Mouse (Mus musculus): Measurements from ENCODE around the gene Donson. TPM values are rescaled to one million over a fixed set of nuclear protein-coding genes. Genes with fewer than 3 reads are reported as not detected.
A peak's percentile ranks its signal among the peaks of the same experiment; 100 is the strongest.
"Not testable (repeated sequence)": the region's sequence is repeated elsewhere in the genome, so short reads cannot be mapped to it uniquely, and the experiment has no call there.

Gene Donson
- polyA plus RNA-seq, 1 experiment from 2014 or later, result 16.9 TPM

GRCm38 (mm10) chr16:91649246-91649645 lies 39.3 kb downstream of the Donson start:
- peak overlapping the region; percentile 58 for H3K4me2 ChIP-seq (ENCODE audit: low read depth, low read length)
- WGBS, result 43% methylated on average over 3 of the region's 3 CpGs
- no peak overlapping the region for H3K27ac ChIP-seq (ENCODE audit: low read length)
- ATAC-seq (ENCODE audit: insufficient read depth, low FRiP score), result no peak
- peaks cover 11% of the 10 kb centered on the region for H3K36me3 ChIP-seq (ENCODE audit: control insufficient read depth, insufficient read depth, low read length)
- H3K4me1 ChIP-seq (ENCODE audit: control insufficient read depth, insufficient read depth, low read length), result peaks cover 7% of the 10 kb centered on the region
- H3K27me3 ChIP-seq (ENCODE audit: control insufficient read depth, insufficient read depth, low read length), result no peaks in the 10 kb centered on the region
- H3K9ac ChIP-seq (ENCODE audit: low read length), result 0 out of 2 replicates have a peak overlapping the region, but pooled peaks have one; percentile 8
- H3K4me3 ChIP-seq (replicated peaks; ENCODE audit: low read length), result peak overlapping the region; percentile 79
- H3K9me3 ChIP-seq (replicated peaks; ENCODE audit: control insufficient read depth, low read length), result no peaks in the 10 kb centered on the region

- WGBS, result 1% methylated on average over 25 of the region's 25 CpGs
- Histone ChIP-seq H3K9me3 (replicated peaks; ENCODE audit: control insufficient read depth, low read length) (no peaks in the 10 kb centered on the region), H3K27me3 (ENCODE audit: control insufficient read depth, insufficient read depth, low read length) (no peaks in the 10 kb centered on the region), H3K4me2 (ENCODE audit: low read depth, low read length) (peak overlapping the region; percentile 58), H3K27ac (ENCODE audit: low read length) (peak overlapping the region; percentile 100), H3K36me3 (ENCODE audit: control insufficient read depth, insufficient read depth, low read length) (peaks cover 11% of the 10 kb centered on the region), H3K4me3 (replicated peaks; ENCODE audit: low read length) (peak overlapping the region; percentile 79), H3K9ac (ENCODE audit: low read length) (peak overlapping the region; percentile 94), H3K4me1 (ENCODE audit: control insufficient read depth, insufficient read depth, low read length) (peaks cover 7% of the 10 kb centered on the region)
- peak; percentile 40 for ATAC-seq (ENCODE audit: insufficient read depth, low FRiP score)
These were observed 40.4 kb downstream of the Donson start for GRCm38 (mm10) chr16:91648220-91648550.

DNA sequence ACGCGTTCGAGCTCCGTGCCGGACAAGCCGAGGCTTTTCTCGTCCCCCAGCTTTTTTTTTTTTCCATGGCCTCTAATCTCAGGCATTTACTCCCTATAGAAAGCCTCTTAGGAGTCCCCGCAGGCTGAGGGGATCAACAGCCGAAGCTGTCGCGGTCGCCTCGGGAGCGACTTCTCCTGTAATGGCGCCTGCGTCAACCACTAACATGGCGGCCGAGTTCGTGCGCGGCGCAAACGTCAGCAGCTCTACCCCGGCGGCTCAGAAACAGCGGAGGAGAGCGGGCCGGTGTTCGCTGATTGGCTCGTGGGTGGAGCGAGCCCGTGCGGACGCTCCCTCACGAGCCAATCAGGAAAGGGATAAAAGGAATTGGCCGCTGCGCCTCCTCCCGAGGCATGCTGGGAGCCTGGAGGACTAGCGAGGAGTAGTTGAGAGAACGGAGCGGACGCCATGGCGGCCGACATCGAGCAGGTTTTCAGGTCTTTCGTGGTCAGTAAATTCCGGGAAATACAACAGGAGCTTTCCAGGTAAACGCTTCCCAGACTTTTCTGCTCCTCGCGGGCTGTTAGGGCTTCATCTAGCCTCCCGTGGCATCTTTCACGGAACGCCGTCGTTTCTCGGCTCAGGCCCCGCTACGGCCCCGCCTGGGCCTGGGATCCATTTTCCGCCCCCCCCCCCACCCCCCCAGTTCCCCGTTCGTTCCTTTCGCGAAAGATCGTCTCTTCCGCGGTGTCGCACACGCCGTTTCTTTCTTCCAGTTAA lies 40.9 kb downstream of the Donson start, which contains the start of gene Son:
Son (plus strand) TSS at position 46 of the 759 bp plus-strand sequence.
- no peaks in the 10 kb centered on the region for H3K27me3 ChIP-seq (ENCODE audit: control insufficient read depth, insufficient read depth, low read length)
- H3K9me3 ChIP-seq (replicated peaks; ENCODE audit: control insufficient read depth, low read length), result no peaks in the 10 kb centered on the region
- peak within 1 kb of the TSS; percentile 79 for H3K4me3 ChIP-seq (replicated peaks; ENCODE audit: low read length)
- WGBS, result under 1% methylated on average over 69 of the region's 70 CpGs
- peaks cover 7% of the 10 kb centered on the region for H3K4me1 ChIP-seq (ENCODE audit: control insufficient read depth, insufficient read depth, low read length)
- peak; percentile 96 for ATAC-seq (ENCODE audit: insufficient read depth, low FRiP score)
- H3K9ac ChIP-seq (ENCODE audit: low read length), result peak within 1 kb of the TSS; percentile 94
- peak within 1 kb of the TSS; percentile 100 for H3K27ac ChIP-seq (ENCODE audit: low read length)
- H3K36me3 ChIP-seq (ENCODE audit: control insufficient read depth, insufficient read depth, low read length), result peaks cover 11% of the 10 kb centered on the region
- peak within 1 kb of the TSS; percentile 99 for H3K4me2 ChIP-seq (ENCODE audit: low read depth, low read length)

- Histone ChIP-seq H3K27me3 (ENCODE audit: control insufficient read depth, insufficient read depth, low read length) (no peaks in the 10 kb centered on the region), H3K4me2 (ENCODE audit: low read depth, low read length) (peak within 1 kb of the TSS; percentile 99), H3K36me3 (ENCODE audit: control insufficient read depth, insufficient read depth, low read length) (peaks cover 3% of the 10 kb centered on the region; the same call in 1 of the 2 replicates), H3K4me3 (replicated peaks; ENCODE audit: low read length) (peak within 1 kb of the TSS; percentile 79), H3K9ac (ENCODE audit: low read length) (peak within 1 kb of the TSS; percentile 94), H3K9me3 (replicated peaks; ENCODE audit: control insufficient read depth, low read length) (no peaks in the 10 kb centered on the region), H3K27ac (ENCODE audit: low read length) (peak within 1 kb of the TSS; percentile 100), H3K4me1 (ENCODE audit: control insufficient read depth, insufficient read depth, low read length) (peaks cover 4% of the 10 kb centered on the region)
- under 1% methylated on average over 59 of the region's 59 CpGs for WGBS
- peak; percentile 91 for ATAC-seq (ENCODE audit: insufficient read depth, low FRiP score)
These were observed 41.7 kb downstream of the Donson start, which contains the start of gene Gart for GRCm38 (mm10) chr16:91646681-91647419. Gene Gart (minus strand): TSS chr16:91646952.

- Histone ChIP-seq H3K27me3 (ENCODE audit: control insufficient read depth, insufficient read depth, low read length) (no peaks in the 10 kb centered on the region), H3K4me1 (ENCODE audit: control insufficient read depth, insufficient read depth, low read length) (peaks cover 4% of the 10 kb centered on the region), H3K9ac (ENCODE audit: low read length) (peak overlapping the region; percentile 94), H3K36me3 (ENCODE audit: control insufficient read depth, insufficient read depth, low read length) (peaks cover 4% of the 10 kb centered on the region; the same call in 1 of the 2 replicates), H3K4me3 (replicated peaks; ENCODE audit: low read length) (peak overlapping the region; percentile 79), H3K4me2 (ENCODE audit: low read depth, low read length) (peak overlapping the region; percentile 99), H3K27ac (ENCODE audit: low read length) (peak overlapping the region; percentile 100), H3K9me3 (replicated peaks; ENCODE audit: control insufficient read depth, low read length) (no peaks in the 10 kb centered on the region)
- no peak for ATAC-seq (ENCODE audit: insufficient read depth, low FRiP score)
- WGBS, result 2% methylated on average over 11 of the region's 11 CpGs
These were observed 42.5 kb downstream of the Donson start for GRCm38 (mm10) chr16:91645995-91646602.

DNA sequence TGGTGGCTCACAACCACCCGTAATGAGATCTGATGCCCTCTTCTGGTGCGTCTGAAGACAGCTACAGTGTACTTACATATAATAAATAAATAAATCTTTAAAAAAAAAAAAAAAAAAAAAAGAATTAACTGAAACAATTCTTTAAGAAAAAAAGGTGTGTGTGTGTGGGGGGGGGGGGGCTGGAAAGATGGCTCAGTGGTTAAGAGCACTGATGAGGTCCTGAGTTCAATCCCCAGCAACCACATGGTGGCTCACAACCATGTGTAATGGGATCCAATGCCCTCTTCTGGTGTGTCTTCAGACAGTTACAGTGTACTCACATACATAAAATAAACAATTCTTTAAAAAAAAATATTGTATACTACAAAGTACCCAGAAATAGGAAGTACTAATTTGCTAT lies 43.1 kb downstream of the Donson start:
- H3K27me3 ChIP-seq (ENCODE audit: control insufficient read depth, insufficient read depth, low read length); H3K9me3 ChIP-seq (replicated peaks; ENCODE audit: control insufficient read depth, low read length); H3K36me3 ChIP-seq (ENCODE audit: control insufficient read depth, insufficient read depth, low read length); H3K4me2 ChIP-seq (ENCODE audit: low read depth, low read length); H3K4me3 ChIP-seq (replicated peaks; ENCODE audit: low read length); H3K27ac ChIP-seq (ENCODE audit: low read length); ATAC-seq (ENCODE audit: insufficient read depth, low FRiP score); H3K4me1 ChIP-seq (ENCODE audit: control insufficient read depth, insufficient read depth, low read length); H3K9ac ChIP-seq (ENCODE audit: low read length): not testable (repeated sequence)
- no CpG with 5 or more reads among the region's 2 CpGs for WGBS

DNA sequence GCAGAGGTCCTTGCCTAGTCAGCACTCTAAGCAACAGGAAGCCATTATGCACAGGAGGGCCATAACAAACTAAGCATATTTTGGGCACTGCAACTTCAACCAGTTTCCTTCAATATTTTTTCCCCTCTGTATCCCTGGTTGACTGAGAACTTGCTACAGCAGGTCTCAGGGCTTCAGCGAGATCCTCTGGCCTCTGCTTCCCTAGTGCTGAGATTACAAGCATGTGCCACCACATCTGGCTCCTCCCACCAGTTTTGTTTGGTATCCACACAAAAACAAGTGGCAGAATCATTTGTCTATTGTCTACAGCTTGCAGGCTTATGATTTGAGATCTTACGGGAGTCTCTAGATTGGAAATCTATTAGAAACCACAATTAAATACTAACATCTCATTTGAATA lies 43.7 kb downstream of the Donson start:
- no peak overlapping the region for H3K4me2 ChIP-seq (ENCODE audit: low read depth, low read length)
- 79% methylated on average over 2 of the region's 2 CpGs for WGBS
- H3K27ac ChIP-seq (ENCODE audit: low read length), result no peak overlapping the region

GRCm38 (mm10) chr16:91640171-91640570 lies 48.4 kb downstream of the Donson start:
- ATAC-seq (ENCODE audit: insufficient read depth, low FRiP score), result no peak
- Histone ChIP-seq H3K27ac (ENCODE audit: low read length) (no peak overlapping the region), H3K36me3 (ENCODE audit: control insufficient read depth, insufficient read depth, low read length) (peaks cover 22% of the 10 kb centered on the region), H3K9me3 (replicated peaks; ENCODE audit: control insufficient read depth, low read length) (no peaks in the 10 kb centered on the region), H3K4me2 (ENCODE audit: low read depth, low read length) (no peak overlapping the region), H3K4me3 (replicated peaks; ENCODE audit: low read length) (no peak overlapping the region), H3K27me3 (ENCODE audit: control insufficient read depth, insufficient read depth, low read length) (no peaks in the 10 kb centered on the region), H3K9ac (ENCODE audit: low read length) (no peak overlapping the region), H3K4me1 (ENCODE audit: control insufficient read depth, insufficient read depth, low read length) (no peaks in the 10 kb centered on the region)
- WGBS, result 91% methylated on average over 8 of the region's 8 CpGs

More for the DNA sequence above, 43.7 kb downstream of the Donson start:
- no peak overlapping the region for H3K9ac ChIP-seq (ENCODE audit: low read length)
- H3K9me3 ChIP-seq (replicated peaks; ENCODE audit: control insufficient read depth, low read length), result no peaks in the 10 kb centered on the region
- H3K36me3 ChIP-seq (ENCODE audit: control insufficient read depth, insufficient read depth, low read length), result peaks cover 7% of the 10 kb centered on the region; the same call in 1 of the 2 replicates
- peaks cover 4% of the 10 kb centered on the region for H3K4me1 ChIP-seq (ENCODE audit: control insufficient read depth, insufficient read depth, low read length)
- H3K4me3 ChIP-seq (replicated peaks; ENCODE audit: low read length), result no peak overlapping the region
- no peaks in the 10 kb centered on the region for H3K27me3 ChIP-seq (ENCODE audit: control insufficient read depth, insufficient read depth, low read length)
- ATAC-seq (ENCODE audit: insufficient read depth, low FRiP score), result no peak

DNA sequence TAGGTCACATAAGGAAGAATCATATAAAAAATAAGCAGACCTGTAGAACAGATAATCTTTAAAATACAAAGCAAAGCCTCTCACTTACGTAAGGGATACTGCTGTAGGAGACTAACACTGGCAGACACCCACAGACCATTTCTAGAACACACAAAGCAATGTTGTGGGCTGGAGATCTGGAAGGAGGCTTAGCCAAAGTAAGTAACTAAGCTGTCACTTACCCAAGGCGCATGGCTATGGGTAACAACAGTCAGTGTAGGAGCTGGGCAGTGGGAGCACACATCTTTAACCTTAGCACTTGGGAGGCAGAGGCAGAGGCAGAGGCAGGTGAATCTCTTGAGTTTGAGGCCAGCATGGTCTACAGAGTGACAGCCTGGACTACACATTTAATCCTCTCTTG lies 48.9 kb downstream of the Donson start:
- Histone ChIP-seq H3K27ac (ENCODE audit: low read length) (no peak overlapping the region), H3K4me3 (replicated peaks; ENCODE audit: low read length) (no peak overlapping the region), H3K9ac (ENCODE audit: low read length) (no peak overlapping the region), H3K36me3 (ENCODE audit: control insufficient read depth, insufficient read depth, low read length) (peaks cover 25% of the 10 kb centered on the region), H3K4me2 (ENCODE audit: low read depth, low read length) (no peak overlapping the region), H3K27me3 (ENCODE audit: control insufficient read depth, insufficient read depth, low read length) (no peaks in the 10 kb centered on the region), H3K4me1 (ENCODE audit: control insufficient read depth, insufficient read depth, low read length) (no peaks in the 10 kb centered on the region), H3K9me3 (replicated peaks; ENCODE audit: control insufficient read depth, low read length) (no peaks in the 10 kb centered on the region)
- 92% methylated on average over 2 of the region's 2 CpGs for WGBS
- no peak for ATAC-seq (ENCODE audit: insufficient read depth, low FRiP score)
